Mouse (Mus musculus): Measurements from ENCODE around the gene Hist1h2bl. TPM values are rescaled to one million over a fixed set of nuclear protein-coding genes. Genes with fewer than 3 reads are reported as not detected.
"Not testable (repeated sequence)": the region's sequence is repeated elsewhere in the genome, so short reads cannot be mapped to it uniquely, and the experiment has no call there.

The Hist1h2bl gene
- polyA plus RNA-seq, 1 experiment from 2014 or later: 2.3 TPM

- H3K9ac ChIP-seq (ENCODE audit: low read length): peak within 1 kb of the TSS; percentile 68
- ATAC-seq (replicated peaks; ENCODE audit: low FRiP score) (peak; percentile 82), DNase-seq (ENCODE audit: low spot score) (peak; percentile 97)
- not testable (repeated sequence) for H3K27me3 ChIP-seq (ENCODE audit: control insufficient read depth, insufficient read depth, low read length); H3K4me1 ChIP-seq (replicated peaks; ENCODE audit: control insufficient read depth, insufficient read depth, low read length); H3K36me3 ChIP-seq (ENCODE audit: control insufficient read depth, insufficient read depth, low read length); H3K9me3 ChIP-seq (ENCODE audit: control insufficient read depth, low read length)
- H3K4me3 ChIP-seq (ENCODE audit: low read depth, low read length): peak within 1 kb of the TSS; percentile 55
- under 1% methylated on average over 42 of the region's 56 CpGs for WGBS
- peak within 1 kb of the TSS; percentile 88 for H3K4me2 ChIP-seq (ENCODE audit: low read depth, low read length, severe bottlenecking)
- H3K27ac ChIP-seq (ENCODE audit: low read depth, low read length): peak within 1 kb of the TSS; percentile 97
Observed at GRCm38 (mm10) chr13:21750159-21751017, 34.4 kb upstream of the Hist1h2bl start, which contains the start of gene Hist1h4k. TSS of gene Hist1h4k (minus strand) at chr13:21750505.

GRCm38 (mm10) chr13:21749387-21750158 is 33.6 kb upstream of the Hist1h2bl start:
- Histone ChIP-seq H3K4me1 (replicated peaks; ENCODE audit: control insufficient read depth, insufficient read depth, low read length) (peaks cover 3% of the 10 kb centered on the region; the same call in 1 of the 2 replicates), H3K27ac (ENCODE audit: low read depth, low read length) (peak overlapping the region; percentile 97), H3K9ac (ENCODE audit: low read length) (peak overlapping the region; percentile 68), H3K4me3 (ENCODE audit: low read depth, low read length) (peak overlapping the region; percentile 55), H3K36me3 (ENCODE audit: control insufficient read depth, insufficient read depth, low read length) (no peaks in the 10 kb centered on the region; the same call in 1 of the 2 replicates), H3K9me3 (ENCODE audit: control insufficient read depth, low read length) (no peaks in the 10 kb centered on the region), H3K27me3 (ENCODE audit: control insufficient read depth, insufficient read depth, low read length) (no peaks in the 10 kb centered on the region), H3K4me2 (ENCODE audit: low read depth, low read length, severe bottlenecking) (peak overlapping the region; percentile 88)
- DNase-seq (ENCODE audit: low spot score): peak; percentile 69
- 6% methylated on average over 5 of the region's 5 CpGs for WGBS
- peak; percentile 13; the same call in 1 of the 2 replicates for ATAC-seq (replicated peaks; ENCODE audit: low FRiP score)

- no peak for DNase-seq (ENCODE audit: low spot score)
- H3K4me1 ChIP-seq (replicated peaks; ENCODE audit: control insufficient read depth, insufficient read depth, low read length): no peaks in the 10 kb centered on the region
- H3K9me3 ChIP-seq (ENCODE audit: control insufficient read depth, low read length): no peaks in the 10 kb centered on the region
- no peak overlapping the region for H3K4me3 ChIP-seq (ENCODE audit: low read depth, low read length)
- WGBS: 97% methylated on average over 1 of the region's 1 CpGs
- no peaks in the 10 kb centered on the region for H3K27me3 ChIP-seq (ENCODE audit: control insufficient read depth, insufficient read depth, low read length)
- no peak overlapping the region for H3K4me2 ChIP-seq (ENCODE audit: low read depth, low read length, severe bottlenecking)
- H3K36me3 ChIP-seq (ENCODE audit: control insufficient read depth, insufficient read depth, low read length): no peaks in the 10 kb centered on the region; the same call in 1 of the 2 replicates
- H3K27ac ChIP-seq (ENCODE audit: low read depth, low read length): no peak overlapping the region
- no peak for ATAC-seq (replicated peaks; ENCODE audit: low FRiP score)
- H3K9ac ChIP-seq (ENCODE audit: low read length): no peak overlapping the region
Observed at GRCm38 (mm10) chr13:21745006-21745405, 29.1 kb upstream of the Hist1h2bl start.

GRCm38 (mm10) chr13:21734906-21735767 is 19.2 kb upstream of the Hist1h2bl start, which contains the start of gene Hist1h4j:
TSS of gene Hist1h4j (plus strand) at chr13:21735064.
- ATAC-seq (replicated peaks; ENCODE audit: low FRiP score) (peak; percentile 93), DNase-seq (ENCODE audit: low spot score) (peak; percentile 98)
- Histone ChIP-seq H3K27ac (ENCODE audit: low read depth, low read length) (peak within 1 kb of the TSS; percentile 99), H3K9ac (ENCODE audit: low read length) (peak within 1 kb of the TSS; percentile 84), H3K4me2 (ENCODE audit: low read depth, low read length, severe bottlenecking) (peak within 1 kb of the TSS; percentile 63), H3K4me3 (ENCODE audit: low read depth, low read length) (peak within 1 kb of the TSS; percentile 52)
- H3K4me1 ChIP-seq (replicated peaks; ENCODE audit: control insufficient read depth, insufficient read depth, low read length); H3K9me3 ChIP-seq (ENCODE audit: control insufficient read depth, low read length); H3K27me3 ChIP-seq (ENCODE audit: control insufficient read depth, insufficient read depth, low read length); H3K36me3 ChIP-seq (ENCODE audit: control insufficient read depth, insufficient read depth, low read length): not testable (repeated sequence)
- under 1% methylated on average over 42 of the region's 56 CpGs for WGBS

- peak overlapping the region; percentile 63 for H3K4me2 ChIP-seq (ENCODE audit: low read depth, low read length, severe bottlenecking)
- DNase-seq (ENCODE audit: low spot score) (peak; percentile 84), ATAC-seq (replicated peaks; ENCODE audit: low FRiP score) (peak; percentile 84)
- H3K36me3 ChIP-seq (ENCODE audit: control insufficient read depth, insufficient read depth, low read length): no peaks in the 10 kb centered on the region
- peak overlapping the region; percentile 84 for H3K9ac ChIP-seq (ENCODE audit: low read length)
- H3K4me1 ChIP-seq (replicated peaks; ENCODE audit: control insufficient read depth, insufficient read depth, low read length): peaks cover 2% of the 10 kb centered on the region; the same call in 1 of the 2 replicates
- H3K9me3 ChIP-seq (ENCODE audit: control insufficient read depth, low read length): no peaks in the 10 kb centered on the region
- H3K4me3 ChIP-seq (ENCODE audit: low read depth, low read length): peak overlapping the region; percentile 52
- peak overlapping the region; percentile 99 for H3K27ac ChIP-seq (ENCODE audit: low read depth, low read length)
- WGBS: under 1% methylated on average over 21 of the region's 21 CpGs
- no peaks in the 10 kb centered on the region for H3K27me3 ChIP-seq (ENCODE audit: control insufficient read depth, insufficient read depth, low read length)
Observed at GRCm38 (mm10) chr13:21734010-21734905, 18.3 kb upstream of the Hist1h2bl start.

- ATAC-seq (replicated peaks; ENCODE audit: low FRiP score): peak; percentile 13
- Histone ChIP-seq H3K4me2 (ENCODE audit: low read depth, low read length, severe bottlenecking) (no peak overlapping the region), H3K4me3 (ENCODE audit: low read depth, low read length) (no peak overlapping the region)
Observed at GRCm38 (mm10) chr13:21733466-21733865, 17.5 kb upstream of the Hist1h2bl start.

GRCm38 (mm10) chr13:21729544-21729943 is 13.6 kb upstream of the Hist1h2bl start:
- Histone ChIP-seq H3K4me3 (ENCODE audit: low read depth, low read length) (no peak overlapping the region), H3K9me3 (ENCODE audit: control insufficient read depth, low read length) (no peaks in the 10 kb centered on the region), H3K9ac (ENCODE audit: low read length) (no peak overlapping the region), H3K27me3 (ENCODE audit: control insufficient read depth, insufficient read depth, low read length) (no peaks in the 10 kb centered on the region), H3K27ac (ENCODE audit: low read depth, low read length) (no peak overlapping the region), H3K4me1 (replicated peaks; ENCODE audit: control insufficient read depth, insufficient read depth, low read length) (peaks cover 7% of the 10 kb centered on the region; the same call in 1 of the 2 replicates), H3K4me2 (ENCODE audit: low read depth, low read length, severe bottlenecking) (no peak overlapping the region), H3K36me3 (ENCODE audit: control insufficient read depth, insufficient read depth, low read length) (no peaks in the 10 kb centered on the region)
- DNase-seq (ENCODE audit: low spot score) (no peak), ATAC-seq (replicated peaks; ENCODE audit: low FRiP score) (no peak)
- WGBS: 75% methylated on average over 1 of the region's 1 CpGs

More at GRCm38 (mm10) chr13:21733466-21733865, 17.5 kb upstream of the Hist1h2bl start:
- H3K27ac ChIP-seq (ENCODE audit: low read depth, low read length): peak overlapping the region; percentile 99
- H3K9me3 ChIP-seq (ENCODE audit: control insufficient read depth, low read length): no peaks in the 10 kb centered on the region
- no peaks in the 10 kb centered on the region for H3K27me3 ChIP-seq (ENCODE audit: control insufficient read depth, insufficient read depth, low read length)
- 64% methylated on average over 5 of the region's 5 CpGs for WGBS
- peaks cover 2% of the 10 kb centered on the region; the same call in 1 of the 2 replicates for H3K4me1 ChIP-seq (replicated peaks; ENCODE audit: control insufficient read depth, insufficient read depth, low read length)
- DNase-seq (ENCODE audit: low spot score): peak; percentile 69
- H3K36me3 ChIP-seq (ENCODE audit: control insufficient read depth, insufficient read depth, low read length): no peaks in the 10 kb centered on the region
- peak overlapping the region; percentile 84; the same call in 1 of the 2 replicates for H3K9ac ChIP-seq (ENCODE audit: low read length)
